Comparison of ENCODE assay signal across 20 mouse cellular contexts in the genomic region with DNA sequence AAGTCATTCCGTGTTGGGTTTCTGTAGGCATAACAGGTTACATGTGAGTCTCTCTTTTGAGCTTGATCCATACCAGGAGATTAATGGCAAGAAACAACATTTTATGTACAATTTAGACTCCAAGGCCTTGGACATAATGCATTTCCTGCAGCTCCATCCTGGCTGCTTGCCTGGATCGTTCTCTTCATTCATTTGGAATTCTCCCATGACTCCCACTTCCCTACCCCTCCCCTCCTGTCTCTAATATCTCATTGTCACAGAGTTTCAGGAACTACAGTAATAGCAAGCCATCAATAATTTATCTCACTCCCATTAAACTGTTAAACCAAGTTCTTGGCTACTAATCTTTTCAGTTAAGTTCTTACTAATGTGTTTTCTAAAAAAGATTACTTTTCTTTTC. TPM values are rescaled to one million over a fixed set of nuclear protein-coding genes. Genes with fewer than 3 reads are reported as not detected.
DNase-seq lines count a peak whose midpoint lies in the region.
"Had no signal": no experiment of that assay in that cellular context is flagged by ENCODE, and none has a peak within 500 bp of the region (broad histone marks: within the 10 kb centered on the region; RNA-seq: fewer than 3 reads in every experiment).

No protein-coding gene starts in this region.

- intact Hi-C loops in gastrocnemius, postnatal 14 days (cut with DNase I; ENCODE audit: low total_unique reads) = no loop called here

- no peaks in the 10 kb centered on the region for H3K36me3 ChIP-seq in forebrain, embryonic 10.5 days (replicated peaks)
- H3K36me3 ChIP-seq: neural tube, embryonic 15.5 days had no signal

- no peaks in the 10 kb centered on the region for H3K9me3 ChIP-seq in forebrain, embryonic 10.5 days
- H3K9me3 ChIP-seq: neural tube, embryonic 15.5 days had no signal

- peak; percentile 3 for DNase-seq in gastrocnemius, postnatal 14 days
- DNase-seq in gastrocnemius, adult 18-20 months (ENCODE audit: low spot score) = no peak
- peak; percentile 6 for DNase-seq in layer of hippocampus, adult 11-12 months (ENCODE audit: low spot score)
- DNase-seq in layer of hippocampus, adult 9-11 months = no peak
- peak; percentile 2 for DNase-seq in brain, adult 2 months (ENCODE audit: low read depth, low spot score)
- DNase-seq in kidney, postnatal 14 days = peak; percentile 64
- no peak for DNase-seq in forebrain, embryonic 10.5 days (ENCODE audit: extremely low spot score, low spot score)
- DNase-seq: cerebellum, postnatal 36 days; thymus, adult 18-20 months had no signal

- H3K27ac ChIP-seq in forebrain, embryonic 10.5 days = no peak overlapping the region
- H3K27ac ChIP-seq: neural tube, embryonic 15.5 days had no signal

- no peaks in the 10 kb centered on the region for H3K27me3 ChIP-seq in forebrain, embryonic 10.5 days (ENCODE audit: poor library complexity, severe bottlenecking)
- H3K27me3 ChIP-seq: neural tube, embryonic 15.5 days had no signal

- no peak overlapping the region for H3K4me3 ChIP-seq in forebrain, embryonic 10.5 days
- H3K4me3 ChIP-seq: neural tube, embryonic 15.5 days had no signal

- WGBS in forebrain, embryonic 10.5 days = 95% methylated on average over 2 of the region's 2 CpGs

- H3K4me1 ChIP-seq in forebrain, embryonic 10.5 days = no peaks in the 10 kb centered on the region
- H3K4me1 ChIP-seq: neural tube, embryonic 15.5 days had no signal

RNA-seq across cellular contexts. Expression of a gene that starts 16.5 kb away (rescaled TPM):
- total RNA-seq in gastrocnemius, postnatal 14 days (2021) = not detected
- not detected for total RNA-seq in gastrocnemius, adult 18-20 months (2021)
- not detected in 2 replicates for polyA plus RNA-seq in forebrain, embryonic 10.5 days (2016; fragmentation: Nextera tagmentation; extraction: Ambion mirVana)
- total RNA-seq: granulocyte monocyte progenitor cell, adult 5-6 weeks; heart, postnatal 25 days; layer of hippocampus, postnatal 10 days; left cerebral cortex, postnatal 25 days; MEL had no signal
- polyA plus RNA-seq: embryonic facial prominence, embryonic 11.5 days; frontal cortex, adult 2 months; liver, embryonic 11.5 days; midbrain, embryonic 11.5 days; neural tube, embryonic 15.5 days; urinary bladder, adult 2 months had no signal

RNA-seq across cellular contexts. Expression of a gene that starts 27.3 kb away (rescaled TPM):
- total RNA-seq in gastrocnemius, postnatal 14 days (2021) = not detected
- total RNA-seq in gastrocnemius, adult 18-20 months (2021) = not detected
- not detected in 2 replicates for polyA plus RNA-seq in forebrain, embryonic 10.5 days (2016; fragmentation: Nextera tagmentation; extraction: Ambion mirVana)
- total RNA-seq: granulocyte monocyte progenitor cell, adult 5-6 weeks; heart, postnatal 25 days; layer of hippocampus, postnatal 10 days; left cerebral cortex, postnatal 25 days; MEL had no signal
- polyA plus RNA-seq: embryonic facial prominence, embryonic 11.5 days; frontal cortex, adult 2 months; liver, embryonic 11.5 days; midbrain, embryonic 11.5 days; neural tube, embryonic 15.5 days; urinary bladder, adult 2 months had no signal

RNA-seq across cellular contexts. Expression of a gene that starts 38.5 kb away (rescaled TPM):
- total RNA-seq in gastrocnemius, postnatal 14 days (2021) = not detected
- total RNA-seq in gastrocnemius, adult 18-20 months (2021) = not detected
- polyA plus RNA-seq in forebrain, embryonic 10.5 days (2016; fragmentation: Nextera tagmentation; extraction: Ambion mirVana) = not detected in 2 replicates
- total RNA-seq: granulocyte monocyte progenitor cell, adult 5-6 weeks; heart, postnatal 25 days; layer of hippocampus, postnatal 10 days; left cerebral cortex, postnatal 25 days; MEL had no signal
- polyA plus RNA-seq: embryonic facial prominence, embryonic 11.5 days; frontal cortex, adult 2 months; liver, embryonic 11.5 days; midbrain, embryonic 11.5 days; neural tube, embryonic 15.5 days; urinary bladder, adult 2 months had no signal

RNA-seq across cellular contexts. Expression of a gene that starts 43.9 kb away (rescaled TPM):
- not detected for total RNA-seq in gastrocnemius, postnatal 14 days (2021)
- not detected for total RNA-seq in gastrocnemius, adult 18-20 months (2021)
- polyA plus RNA-seq in forebrain, embryonic 10.5 days (2016; fragmentation: Nextera tagmentation; extraction: Ambion mirVana) = not detected in 2 replicates
- total RNA-seq: granulocyte monocyte progenitor cell, adult 5-6 weeks; heart, postnatal 25 days; layer of hippocampus, postnatal 10 days; left cerebral cortex, postnatal 25 days; MEL had no signal
- polyA plus RNA-seq: embryonic facial prominence, embryonic 11.5 days; frontal cortex, adult 2 months; liver, embryonic 11.5 days; midbrain, embryonic 11.5 days; neural tube, embryonic 15.5 days had no signal

Comparison
In these comparisons a context has a peak if more than half of its experiments do, and no peak if none do; other contexts are left out.
1. DNase-seq: peak in gastrocnemius, postnatal 14 days (single experiment), layer of hippocampus, adult 11-12 months (single experiment), brain, adult 2 months (single experiment) and kidney, postnatal 14 days (single experiment); none in gastrocnemius, adult 18-20 months (single experiment), layer of hippocampus, adult 9-11 months (single experiment) and forebrain, embryonic 10.5 days (single experiment).